26 mouse cellular contexts compared by ENCODE assay signal in the genomic region with DNA sequence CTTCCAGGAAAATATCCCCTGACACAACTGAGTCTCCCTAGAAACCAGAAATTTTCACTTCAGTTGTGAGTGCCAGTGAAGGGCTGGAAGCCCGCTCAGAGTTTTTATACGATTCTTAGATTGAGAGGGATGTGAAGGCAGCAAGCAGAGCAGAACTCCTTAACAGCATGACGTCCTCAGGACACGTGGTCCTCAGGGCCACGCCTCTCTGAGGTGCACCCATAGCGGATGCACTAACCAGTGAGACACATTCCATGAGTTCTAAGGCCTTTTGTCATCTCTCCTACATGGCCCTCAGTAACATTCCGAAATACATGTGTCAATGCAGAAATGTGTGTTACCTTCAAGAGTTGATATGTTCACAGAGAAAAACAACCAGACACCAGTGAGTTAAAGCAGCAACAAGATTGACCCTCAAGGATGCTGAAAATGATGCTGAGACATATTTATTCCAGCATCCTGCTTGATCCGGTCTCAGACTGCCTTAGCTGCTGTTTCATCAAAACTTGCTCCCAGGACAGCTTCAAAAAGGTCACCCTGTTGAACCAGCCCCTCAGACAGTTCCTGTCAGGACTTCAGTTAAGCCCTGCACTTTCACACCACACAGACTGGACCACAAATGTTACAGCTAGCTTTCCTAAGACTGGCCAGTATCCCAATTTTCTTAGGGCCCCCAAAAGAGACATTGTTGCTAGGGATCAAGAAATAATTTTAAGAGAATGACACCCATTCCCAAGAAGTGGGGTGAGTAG. TPM values are rescaled to one million over a fixed set of nuclear protein-coding genes. Genes with fewer than 3 reads are reported as not detected.
DNase-seq lines count a peak whose midpoint lies in the region; ATAC-seq and TF ChIP-seq lines count a peak whose summit lies in the region.
"Had no signal": no experiment of that assay in that cellular context is flagged by ENCODE, and none has a peak within 500 bp of the region (broad histone marks: within the 10 kb centered on the region; RNA-seq: fewer than 3 reads in every experiment).

No protein-coding gene starts in this region.

- no peaks in the 10 kb centered on the region for H3K9me3 ChIP-seq in heart, embryonic 10.5 days
- no peaks in the 10 kb centered on the region for H3K9me3 ChIP-seq in stomach, postnatal 0 days (ENCODE audit: control insufficient read depth, low read length)
- H3K9me3 ChIP-seq: embryonic facial prominence, embryonic 12.5 days; embryonic facial prominence, embryonic 15.5 days; heart, embryonic 12.5 days; heart, embryonic 15.5 days; hindbrain, embryonic 15.5 days had no signal

- H3K27me3 ChIP-seq in heart, embryonic 10.5 days (ENCODE audit: insufficient read depth, poor library complexity, severe bottlenecking): 0 out of 2 replicates have a peak, but pooled peaks cover 3% of the 10 kb centered on the region
- no peaks in the 10 kb centered on the region for H3K27me3 ChIP-seq in C2C12 (ENCODE audit: control insufficient read depth, insufficient read depth, insufficient read length)
- no peaks in the 10 kb centered on the region for H3K27me3 ChIP-seq in stomach, postnatal 0 days (ENCODE audit: control insufficient read depth, insufficient read depth, low read length)
- H3K27me3 ChIP-seq: embryonic facial prominence, embryonic 12.5 days; embryonic facial prominence, embryonic 15.5 days; heart, embryonic 12.5 days; heart, embryonic 15.5 days had no signal

- H3K36me3 ChIP-seq in heart, embryonic 10.5 days: no peaks in the 10 kb centered on the region
- no peaks in the 10 kb centered on the region for H3K36me3 ChIP-seq in C2C12 (ENCODE audit: control insufficient read depth, insufficient read depth)
- H3K36me3 ChIP-seq in stomach, postnatal 0 days (ENCODE audit: control insufficient read depth, insufficient read depth, low read length): no peaks in the 10 kb centered on the region
- H3K36me3 ChIP-seq: embryonic facial prominence, embryonic 12.5 days; embryonic facial prominence, embryonic 15.5 days; heart, embryonic 12.5 days; heart, embryonic 15.5 days; hindbrain, embryonic 15.5 days had no signal

- H3ac ChIP-seq in C2C12 (ENCODE audit: control insufficient read depth, insufficient read length, low read depth): no peak overlapping the region

- no peak overlapping the region for H3K4me3 ChIP-seq in heart, embryonic 10.5 days
- H3K4me3 ChIP-seq in C2C12 (ENCODE audit: insufficient read depth, poor library complexity, severe bottlenecking): no peak overlapping the region
- no peak overlapping the region for H3K4me3 ChIP-seq in stomach, postnatal 0 days (ENCODE audit: low read depth, low read length)
- H3K4me3 ChIP-seq: embryonic facial prominence, embryonic 12.5 days; embryonic facial prominence, embryonic 15.5 days; gastrocnemius, adult 2 months; heart, adult 2 months; heart, embryonic 12.5 days; heart, embryonic 15.5 days; hindbrain, embryonic 15.5 days had no signal

- H3K79me3 ChIP-seq in C2C12 (ENCODE audit: low read depth): no peaks in the 10 kb centered on the region

- TF ChIP-seq EP300 in stomach, postnatal 0 days (optimal IDR thresholded peaks at IDR 0.05): no peak

- TF ChIP-seq CTCF in C2C12 (IDR thresholded peaks at IDR 0.05; ENCODE audit: control insufficient read depth, insufficient read depth, insufficient read length): no peak
- TF ChIP-seq CTCF in stomach, postnatal 0 days (IDR thresholded peaks at IDR 0.05; ENCODE audit: low read depth): no peak

- H3K4me1 ChIP-seq in heart, embryonic 10.5 days: peaks cover 21% of the 10 kb centered on the region; the same call in 1 of the 2 replicates
- H3K4me1 ChIP-seq in stomach, postnatal 0 days (replicated peaks; ENCODE audit: control insufficient read depth, insufficient read depth): no peaks in the 10 kb centered on the region

- peak; percentile 51 for DNase-seq in heart, embryonic 10.5 days (ENCODE audit: low spot score)
- DNase-seq in heart, adult 8-10 months (ENCODE audit: low spot score): no peak
- DNase-seq in ZHBTc4 (ENCODE audit: low read depth, low spot score): peak; percentile 58
- DNase-seq in retina, postnatal 1 day: no peak
- no peak for DNase-seq in stomach, postnatal 0 days (ENCODE audit: low spot score)
- DNase-seq: adrenal gland, postnatal 10 days; adrenal gland, postnatal 36 days; B cell, adult 2 months; cerebellum, adult 2 months; cerebellum, adult 9-11 months; cerebellum, postnatal 25 days; forebrain, postnatal 0 days; gastrocnemius, adult 2 months; gastrocnemius, postnatal 14 days; heart, postnatal 10 days; heart, postnatal 36 days had no signal

- no peak for ATAC-seq in stomach, postnatal 0 days (ENCODE audit: low FRiP score, low TSS enrichment)
- ATAC-seq: CD4-positive, CD25-positive, alpha-beta regulatory T cell, adult 4 months; forebrain, embryonic 14.5 days; forebrain, postnatal 0 days; intestine, postnatal 0 days had no signal

- no peak overlapping the region for H3K9ac ChIP-seq in stomach, postnatal 0 days (ENCODE audit: low read length)
- H3K9ac ChIP-seq: embryonic facial prominence, embryonic 12.5 days; embryonic facial prominence, embryonic 15.5 days; forebrain, postnatal 0 days; heart, embryonic 12.5 days; heart, embryonic 15.5 days; hindbrain, embryonic 15.5 days had no signal

- no peaks in the 10 kb centered on the region for H3K79me2 ChIP-seq in C2C12 (ENCODE audit: control insufficient read depth, insufficient read depth)

- WGBS in heart, embryonic 10.5 days: 40% methylated on average over 8 of the region's 8 CpGs
- WGBS in stomach, postnatal 0 days: 46% methylated on average over 8 of the region's 8 CpGs

- H3K4me2 ChIP-seq in stomach, postnatal 0 days (replicated peaks; ENCODE audit: low read depth): no peak overlapping the region
- H3K4me2 ChIP-seq: embryonic facial prominence, embryonic 12.5 days; embryonic facial prominence, embryonic 15.5 days; heart, embryonic 12.5 days; heart, embryonic 15.5 days; hindbrain, embryonic 15.5 days had no signal

- no peak overlapping the region for H3K27ac ChIP-seq in heart, embryonic 10.5 days
- no peak overlapping the region for H3K27ac ChIP-seq in stomach, postnatal 0 days (replicated peaks)
- H3K27ac ChIP-seq: embryonic facial prominence, embryonic 12.5 days; embryonic facial prominence, embryonic 15.5 days; gastrocnemius, adult 2 months; heart, adult 2 months; heart, embryonic 15.5 days; hindbrain, embryonic 15.5 days had no signal

TF ChIP-seq in C2C12, 6 proteins besides CTCF, POLR2A, EP300 and RAD21:
- TF ChIP-seq CEBPB (IDR thresholded peaks at IDR 0.05; ENCODE audit: low read depth) (no peak), USF1 (IDR thresholded peaks at IDR 0.05; ENCODE audit: low read depth) (peak; percentile 81)
TF ChIP-seq in C2C12: peak in this region for 1.

RNA-seq across cellular contexts. Expression of gene Nfkb2, which starts 3.6 kb away (rescaled TPM):
- 5.9 and 7.2 TPM in 2 replicates for polyA plus RNA-seq in heart, embryonic 10.5 days (2016; fragmentation: Nextera tagmentation; extraction: Ambion mirVana)
- 10 to 100 TPM; 17.9 to 22.3 (median 20.1) TPM for total RNA-seq in heart, adult 8-10 months (2022)
- 47.8 TPM for polyA plus RNA-seq in C2C12 (2012; fragmentation: generic; extraction: Trizol)
- 11.4 and 11.6 TPM in 2 replicates for polyA plus RNA-seq in stomach, postnatal 0 days (2015; fragmentation: Nextera tagmentation; extraction: Ambion mirVana)

RNA-seq across cellular contexts. Expression of gene Psd, which starts 26.5 kb away (rescaled TPM):
- polyA plus RNA-seq in heart, embryonic 10.5 days (2016; fragmentation: Nextera tagmentation; extraction: Ambion mirVana): 6.9 and 10.1 TPM in 2 replicates
- under 1 TPM; 0.35 to 0.86 (median 0.53) TPM for total RNA-seq in heart, adult 8-10 months (2022)
- 11.8 TPM for polyA plus RNA-seq in C2C12 (2012; fragmentation: generic; extraction: Trizol)
- 44.9 and 59.2 TPM in 2 replicates for polyA plus RNA-seq in stomach, postnatal 0 days (2015; fragmentation: Nextera tagmentation; extraction: Ambion mirVana)

RNA-seq across cellular contexts. Expression of gene Fbxl15, which starts 27.5 kb away (rescaled TPM):
- polyA plus RNA-seq in heart, embryonic 10.5 days (2016; fragmentation: Nextera tagmentation; extraction: Ambion mirVana): 10.3 and 11.3 TPM in 2 replicates
- total RNA-seq in heart, adult 8-10 months (2022): 1 to 10 TPM; 4.0 to 6.4 (median 5.6) TPM
- 13.1 TPM for polyA plus RNA-seq in C2C12 (2012; fragmentation: generic; extraction: Trizol)
- 13.2 and 14.8 TPM in 2 replicates for polyA plus RNA-seq in stomach, postnatal 0 days (2015; fragmentation: Nextera tagmentation; extraction: Ambion mirVana)

RNA-seq across cellular contexts. Expression of gene Cuedc2, which starts 38.0 kb away (rescaled TPM):
- polyA plus RNA-seq in heart, embryonic 10.5 days (2016; fragmentation: Nextera tagmentation; extraction: Ambion mirVana): 146 and 153 TPM in 2 replicates
- total RNA-seq in heart, adult 8-10 months (2022): 10 to 100 TPM; 76.5 to 91.0 (median 83.5) TPM
- 161 TPM for polyA plus RNA-seq in C2C12 (2012; fragmentation: generic; extraction: Trizol)
- 75.3 and 77.5 TPM in 2 replicates for polyA plus RNA-seq in stomach, postnatal 0 days (2015; fragmentation: Nextera tagmentation; extraction: Ambion mirVana)

RNA-seq across cellular contexts. Expression of gene Mfsd13a, which starts 40.5 kb away (rescaled TPM):
- polyA plus RNA-seq in heart, embryonic 10.5 days (2016; fragmentation: Nextera tagmentation; extraction: Ambion mirVana): 5.5 and 9.0 TPM in 2 replicates
- total RNA-seq in heart, adult 8-10 months (2022): 1 to 10 TPM; 3.7 to 4.5 (median 3.8) TPM
- polyA plus RNA-seq in C2C12 (2012; fragmentation: generic; extraction: Trizol): 1.3 TPM
- 5.3 and 7.7 TPM in 2 replicates for polyA plus RNA-seq in stomach, postnatal 0 days (2015; fragmentation: Nextera tagmentation; extraction: Ambion mirVana)

Comparison
In these comparisons a context has a peak if more than half of its experiments do, and no peak if none do; other contexts are left out.
1. DNase-seq: peak in heart, embryonic 10.5 days (single experiment) and ZHBTc4 (single experiment); none in heart, adult 8-10 months (single experiment), retina, postnatal 1 day (single experiment) and stomach, postnatal 0 days (single experiment).